Mouse (Mus musculus): ENCODE data around the gene Upf1. TPM values are rescaled to one million over a fixed set of nuclear protein-coding genes. Genes with fewer than 3 reads are reported as not detected.

The Upf1 gene
- total RNA-seq, 1 experiment from 2014 or later: 21.5 TPM

DNA sequence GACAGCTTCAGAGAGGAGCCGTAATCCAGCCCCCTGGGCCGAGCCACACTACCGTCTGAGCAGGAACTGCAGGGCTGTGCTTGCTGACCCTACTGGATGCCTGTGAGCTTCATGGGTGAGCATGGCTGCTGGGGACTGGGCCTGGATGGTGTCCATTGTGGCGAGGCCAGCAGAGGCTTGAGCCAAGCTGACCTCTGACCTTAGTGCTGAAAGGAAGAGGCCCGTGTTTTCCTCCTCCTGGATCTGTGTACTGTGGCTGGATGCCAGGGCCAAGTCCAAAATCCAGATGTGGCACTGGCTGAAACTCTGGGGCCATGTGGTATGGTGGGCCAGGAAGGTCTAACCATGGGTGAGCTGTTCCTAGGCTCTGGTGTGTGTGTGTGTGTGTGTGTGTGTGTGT, 11.0 kb upstream of the Upf1 start:
- ATAC-seq (replicated peaks; ENCODE audit: insufficient number of reproducible peaks, low FRiP score, low TSS enrichment, poor library complexity, severe bottlenecking): no peak

DNA sequence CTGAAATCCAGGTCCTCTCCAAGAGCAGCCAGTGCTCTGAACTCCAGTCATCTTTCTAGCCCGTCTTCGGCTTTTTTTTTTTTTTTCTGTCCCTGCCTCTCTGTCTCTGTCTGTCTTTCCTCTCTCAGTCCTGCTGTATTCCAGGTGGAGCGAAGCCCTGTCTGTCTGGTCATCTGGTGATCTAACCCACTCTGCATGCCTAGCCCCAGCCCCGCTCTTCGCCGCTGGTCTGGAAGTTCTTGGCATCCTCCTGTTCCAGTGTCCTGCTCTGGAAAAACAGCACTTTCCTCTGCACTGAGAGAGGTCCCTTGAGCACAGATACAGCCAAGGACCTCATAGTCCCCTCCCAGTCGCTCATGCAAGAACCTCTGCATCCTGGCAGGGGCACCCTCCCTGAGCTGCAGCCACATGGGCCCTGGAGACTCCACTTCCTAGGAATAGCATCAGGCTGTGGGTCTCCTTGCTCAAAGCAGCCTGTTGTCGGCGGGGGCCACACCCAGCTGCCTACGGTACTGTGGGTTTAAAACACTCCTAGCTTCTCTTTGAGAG, 8.5 kb upstream of the Upf1 start:
- ATAC-seq (replicated peaks; ENCODE audit: insufficient number of reproducible peaks, low FRiP score, low TSS enrichment, poor library complexity, severe bottlenecking): no peak

- no peak for ATAC-seq (replicated peaks; ENCODE audit: insufficient number of reproducible peaks, low FRiP score, low TSS enrichment, poor library complexity, severe bottlenecking)
These were observed 7.7 kb upstream of the Upf1 start for GRCm38 (mm10) chr8:70360769-70361168.

- ATAC-seq (replicated peaks; ENCODE audit: insufficient number of reproducible peaks, low FRiP score, low TSS enrichment, poor library complexity, severe bottlenecking): no peak
These were observed 6.3 kb upstream of the Upf1 start for GRCm38 (mm10) chr8:70359411-70359810.

- no peak for ATAC-seq (replicated peaks; ENCODE audit: insufficient number of reproducible peaks, low FRiP score, low TSS enrichment, poor library complexity, severe bottlenecking)
These were observed 3.0 kb upstream of the Upf1 start for GRCm38 (mm10) chr8:70356111-70356510.

- no peak for ATAC-seq (replicated peaks; ENCODE audit: insufficient number of reproducible peaks, low FRiP score, low TSS enrichment, poor library complexity, severe bottlenecking)
These were observed 926 bp upstream of the Upf1 start for GRCm38 (mm10) chr8:70354004-70354403.

GRCm38 (mm10) chr8:70352657-70353151, 374 bp downstream of the Upf1 start:
- ATAC-seq (replicated peaks; ENCODE audit: insufficient number of reproducible peaks, low FRiP score, low TSS enrichment, poor library complexity, severe bottlenecking): no peak

DNA sequence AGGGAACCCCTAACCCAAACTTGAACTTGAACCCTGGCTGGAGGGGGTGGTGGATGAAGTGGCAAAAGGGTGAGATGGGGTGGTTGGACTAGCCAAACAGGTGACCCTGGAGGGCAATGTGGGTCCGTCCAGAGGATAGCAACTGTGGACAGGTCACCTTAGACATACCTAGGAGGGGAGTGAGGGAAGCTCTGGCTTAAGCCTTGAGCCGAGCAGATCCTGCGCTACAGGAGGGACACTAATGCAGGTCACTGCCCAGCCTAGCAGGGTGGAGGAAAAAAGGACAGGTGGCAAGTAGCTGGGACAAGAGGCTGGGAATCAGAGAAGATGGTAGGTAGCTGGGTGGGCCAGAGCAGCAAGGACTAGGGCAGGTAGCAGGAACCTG, 1.1 kb downstream of the Upf1 start:
- no peak for ATAC-seq (replicated peaks; ENCODE audit: insufficient number of reproducible peaks, low FRiP score, low TSS enrichment, poor library complexity, severe bottlenecking)

DNA sequence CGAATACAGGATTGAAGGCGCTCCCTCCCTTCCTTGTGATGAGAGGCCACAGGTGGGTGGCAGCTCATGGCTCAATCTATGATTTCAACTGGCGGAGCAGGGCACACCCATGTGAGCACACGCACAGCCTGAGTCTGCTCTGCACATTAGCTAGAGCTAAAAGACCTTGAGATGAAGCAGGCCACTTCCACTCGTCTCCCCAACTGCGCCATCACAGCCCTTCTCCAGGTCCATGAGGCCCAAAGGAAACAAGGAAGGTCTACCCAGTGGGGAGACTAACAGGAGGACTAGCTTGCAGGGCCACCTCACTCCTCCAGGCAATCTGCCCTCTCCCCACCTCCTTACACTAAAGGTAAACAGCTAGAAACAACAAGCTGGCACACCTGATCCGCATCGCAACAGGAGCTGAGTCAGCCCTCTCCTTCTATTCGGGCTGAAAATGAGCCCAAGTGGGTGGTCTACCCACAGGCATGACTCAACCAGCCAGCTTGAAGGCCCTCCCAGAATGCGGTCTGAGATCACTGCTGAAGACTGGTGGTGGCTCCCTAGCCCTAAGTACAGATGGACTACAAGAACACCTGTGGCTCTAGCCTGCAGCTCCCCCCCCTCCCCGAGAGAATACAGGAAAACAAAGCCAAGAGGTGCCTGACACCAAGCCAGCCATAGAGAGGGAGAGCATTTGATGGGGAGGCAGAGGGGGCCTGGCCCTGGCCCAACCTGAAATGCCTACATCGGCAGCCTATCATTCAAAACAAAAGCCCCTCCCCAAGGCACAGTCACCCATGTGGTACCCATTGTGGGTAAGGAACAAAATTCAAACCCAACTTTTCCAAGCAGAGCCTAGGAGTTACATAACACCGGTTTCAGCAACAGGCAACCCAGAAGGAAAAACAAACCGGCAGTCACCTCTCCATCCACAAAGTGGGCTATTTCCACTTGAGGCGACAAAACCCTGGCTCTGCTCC, 1.8 kb downstream of the Upf1 start:
- ATAC-seq (replicated peaks; ENCODE audit: insufficient number of reproducible peaks, low FRiP score, low TSS enrichment, poor library complexity, severe bottlenecking): no peak

GRCm38 (mm10) chr8:70347860-70348420, 5.1 kb downstream of the Upf1 start:
- no peak for ATAC-seq (replicated peaks; ENCODE audit: insufficient number of reproducible peaks, low FRiP score, low TSS enrichment, poor library complexity, severe bottlenecking)

- ATAC-seq (replicated peaks; ENCODE audit: insufficient number of reproducible peaks, low FRiP score, low TSS enrichment, poor library complexity, severe bottlenecking): no peak
These were observed 5.6 kb downstream of the Upf1 start for GRCm38 (mm10) chr8:70347443-70347842.

DNA sequence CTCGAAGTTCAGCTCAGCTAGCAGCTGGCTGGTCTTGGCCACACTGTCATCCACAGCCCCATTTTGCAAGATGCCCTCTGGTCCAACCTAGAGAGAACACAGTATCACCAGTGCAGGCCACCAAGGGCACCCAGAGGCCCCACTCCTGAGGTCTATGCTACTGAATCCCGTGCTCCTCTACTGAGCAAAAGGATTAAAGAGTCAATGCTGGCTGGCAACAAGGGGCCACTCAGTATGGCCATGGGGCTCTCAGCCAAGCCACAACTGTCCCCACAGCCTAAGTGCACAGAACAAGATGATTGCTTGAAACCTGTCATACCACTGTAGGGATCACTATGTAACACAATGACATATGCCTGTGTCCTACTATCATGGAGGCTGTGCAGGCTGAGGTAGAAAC, 8.8 kb downstream of the Upf1 start:
- ATAC-seq (replicated peaks; ENCODE audit: insufficient number of reproducible peaks, low FRiP score, low TSS enrichment, poor library complexity, severe bottlenecking): no peak

DNA sequence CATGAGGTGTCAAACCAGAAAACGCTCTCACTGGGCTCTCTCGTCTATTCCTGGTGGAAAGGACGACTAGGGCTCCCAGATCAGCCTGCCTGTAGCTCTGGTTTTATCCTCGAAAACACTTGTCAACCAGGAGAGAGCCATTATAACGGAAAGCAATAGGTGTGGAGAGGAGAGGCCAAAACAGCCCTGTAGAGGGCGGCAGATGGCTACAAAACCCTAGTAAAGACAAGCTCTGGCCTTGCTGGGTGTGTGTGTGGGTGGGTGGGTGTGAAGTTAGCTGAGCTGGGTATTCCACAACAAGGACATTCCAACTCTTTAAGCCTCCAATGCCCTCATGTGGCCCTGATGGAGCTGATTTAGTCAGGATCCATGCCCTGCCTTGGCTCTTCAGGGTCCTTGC, 9.4 kb downstream of the Upf1 start:
- no peak for ATAC-seq (replicated peaks; ENCODE audit: insufficient number of reproducible peaks, low FRiP score, low TSS enrichment, poor library complexity, severe bottlenecking)

DNA sequence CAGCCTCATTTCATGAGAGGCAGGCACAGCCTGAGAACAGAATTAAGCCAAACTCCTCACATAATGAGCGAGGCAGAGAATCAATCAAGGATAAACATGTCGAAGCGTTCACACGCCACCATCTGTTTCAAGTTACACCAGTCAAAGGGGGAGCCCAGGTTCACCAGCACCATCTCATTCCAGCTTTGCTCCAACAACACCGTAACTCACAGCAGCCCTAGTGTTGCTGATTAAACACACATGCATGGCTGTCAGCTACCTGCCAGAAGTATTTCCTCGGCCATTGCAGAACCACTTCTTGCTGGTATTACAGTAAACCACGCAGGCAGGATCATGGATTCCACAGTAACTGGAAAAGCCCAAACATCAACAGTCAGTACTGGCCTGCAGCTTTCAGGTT, 10.0 kb downstream of the Upf1 start:
- ATAC-seq (replicated peaks; ENCODE audit: insufficient number of reproducible peaks, low FRiP score, low TSS enrichment, poor library complexity, severe bottlenecking): no peak

DNA sequence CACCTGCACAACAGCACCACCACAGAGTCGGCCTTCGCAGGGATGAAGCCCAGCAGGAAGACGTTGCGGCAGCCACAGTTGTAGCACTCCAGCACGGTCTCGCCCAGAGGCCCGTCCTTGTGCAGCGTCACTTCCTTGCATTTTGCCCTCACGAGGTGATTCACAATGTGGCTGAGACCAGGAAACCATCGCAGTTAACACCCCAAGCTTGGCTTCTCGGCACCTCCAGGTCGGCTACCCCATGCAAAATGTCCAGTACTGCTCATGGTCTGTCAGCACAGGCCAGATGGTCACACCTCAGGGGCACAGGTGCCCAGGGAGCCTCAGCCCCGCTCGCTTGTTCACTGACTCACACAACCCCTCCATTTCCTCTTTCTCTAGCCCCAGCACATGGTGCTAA, 11.1 kb downstream of the Upf1 start:
- ATAC-seq (replicated peaks; ENCODE audit: insufficient number of reproducible peaks, low FRiP score, low TSS enrichment, poor library complexity, severe bottlenecking): peak; percentile 36

GRCm38 (mm10) chr8:70340659-70341058, 12.4 kb downstream of the Upf1 start:
- no peak for ATAC-seq (replicated peaks; ENCODE audit: insufficient number of reproducible peaks, low FRiP score, low TSS enrichment, poor library complexity, severe bottlenecking)

DNA sequence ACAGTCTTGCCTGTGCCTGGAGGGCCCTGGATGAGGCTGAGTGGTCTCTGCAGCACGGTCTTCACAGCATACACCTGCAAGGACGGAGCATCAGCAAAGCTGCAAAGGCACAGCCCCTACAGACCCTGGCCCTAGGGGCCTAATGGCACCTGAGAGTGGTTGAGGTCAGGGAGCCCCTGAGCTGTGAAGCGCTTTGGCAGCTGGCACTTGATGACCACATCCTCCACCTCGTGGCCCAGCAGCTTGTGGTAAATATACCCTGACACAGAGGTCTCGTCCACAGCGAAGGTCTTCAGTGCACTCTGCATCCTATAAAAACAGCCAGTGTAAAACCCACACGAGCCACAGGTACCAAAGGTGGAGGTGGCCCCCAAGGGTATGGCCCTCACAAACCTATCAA, 14.1 kb downstream of the Upf1 start:
- no peak for ATAC-seq (replicated peaks; ENCODE audit: insufficient number of reproducible peaks, low FRiP score, low TSS enrichment, poor library complexity, severe bottlenecking)

- ATAC-seq (replicated peaks; ENCODE audit: insufficient number of reproducible peaks, low FRiP score, low TSS enrichment, poor library complexity, severe bottlenecking): no peak
These were observed 20.2 kb downstream of the Upf1 start for GRCm38 (mm10) chr8:70332878-70333202.

GRCm38 (mm10) chr8:70332070-70332877, 20.8 kb downstream of the Upf1 start:
- ATAC-seq (replicated peaks; ENCODE audit: insufficient number of reproducible peaks, low FRiP score, low TSS enrichment, poor library complexity, severe bottlenecking): no peak

Measured in monocyte, adult 5-6 weeks (primary cell).